Comparison of ENCODE assay signal across 24 mouse cellular contexts in the genomic region with DNA sequence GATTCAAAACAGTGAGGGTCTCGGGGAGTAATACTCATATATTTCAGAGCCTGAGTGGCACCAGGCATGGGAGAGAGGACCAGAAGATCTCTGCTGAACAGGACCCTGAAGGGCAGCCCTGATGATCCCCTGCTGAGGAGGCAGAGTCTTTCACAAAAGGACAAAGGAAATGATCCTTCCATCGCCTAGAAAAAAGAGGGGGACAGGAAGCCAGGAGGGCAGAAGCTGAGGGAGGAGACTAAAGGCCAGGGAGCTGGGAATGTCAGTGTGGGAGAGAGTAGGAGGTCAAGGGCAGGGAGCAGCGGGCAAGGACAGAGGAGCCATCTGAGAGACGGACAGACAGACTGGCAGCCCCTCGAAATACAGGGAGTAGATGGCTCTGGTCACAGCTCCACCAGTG.
"Had no signal": no experiment of that assay in that cellular context is flagged by ENCODE, and none has a peak within 500 bp of the region (broad histone marks: within the 10 kb centered on the region; RNA-seq: fewer than 3 reads in every experiment).

No protein-coding gene starts in this region.

- H3K4me3 ChIP-seq: layer of hippocampus, adult 2 months; limb, embryonic 10.5 days; limb, embryonic 13.5 days; liver, embryonic 12.5 days; liver, embryonic 15.5 days; lung, embryonic 15.5 days; midbrain, embryonic 12.5 days; midbrain, embryonic 15.5 days; myocyte; neural tube, embryonic 13.5 days had no signal

- H3K27ac ChIP-seq: kidney, postnatal 0 days; layer of hippocampus, adult 2 months; limb, embryonic 10.5 days; limb, embryonic 13.5 days; liver, embryonic 12.5 days; liver, embryonic 15.5 days; lung, embryonic 15.5 days; midbrain, embryonic 12.5 days; midbrain, embryonic 15.5 days; neural tube, embryonic 13.5 days; stomach, postnatal 0 days had no signal

- H3K36me3 ChIP-seq: limb, embryonic 10.5 days; limb, embryonic 13.5 days; liver, embryonic 12.5 days; liver, embryonic 15.5 days; lung, embryonic 15.5 days; midbrain, embryonic 12.5 days; midbrain, embryonic 15.5 days; neural tube, embryonic 13.5 days had no signal

- H3K4me2 ChIP-seq: limb, embryonic 13.5 days; liver, embryonic 12.5 days; liver, embryonic 15.5 days; lung, embryonic 15.5 days; midbrain, embryonic 12.5 days; midbrain, embryonic 15.5 days; neural tube, embryonic 13.5 days had no signal

- ATAC-seq: liver, embryonic 12.5 days had no signal

- H3K9me3 ChIP-seq: limb, embryonic 10.5 days; limb, embryonic 13.5 days; liver, embryonic 12.5 days; liver, embryonic 15.5 days; lung, embryonic 15.5 days; midbrain, embryonic 12.5 days; midbrain, embryonic 15.5 days; neural tube, embryonic 13.5 days had no signal

- H3K9ac ChIP-seq: limb, embryonic 13.5 days; liver, embryonic 12.5 days; liver, embryonic 15.5 days; lung, embryonic 15.5 days; midbrain, embryonic 12.5 days; midbrain, embryonic 15.5 days; neural tube, embryonic 13.5 days had no signal

- H3K4me1 ChIP-seq: liver, embryonic 12.5 days; liver, embryonic 15.5 days; lung, embryonic 15.5 days had no signal

- H3K27me3 ChIP-seq: limb, embryonic 13.5 days; liver, embryonic 12.5 days; liver, embryonic 15.5 days; lung, embryonic 15.5 days; midbrain, embryonic 12.5 days; midbrain, embryonic 15.5 days; neural tube, embryonic 13.5 days had no signal

- DNase-seq: kidney, postnatal 25 days; layer of hippocampus, adult 9-11 months; liver; lung, adult 18-20 months; lung, postnatal 10 days; lung, postnatal 36 days; right cerebral cortex, adult 18-20 months; right cerebral cortex, postnatal 14 days; right cerebral cortex, postnatal 4 days; thymus, adult 2 months; thymus, postnatal 14 days; thymus, postnatal 4 days had no signal
